Mouse (Mus musculus) liver, embryonic 15.5 days (tissue): Measurements from ENCODE around the gene Rps6kl1. TPM values are rescaled to one million over a fixed set of nuclear protein-coding genes. Genes with fewer than 3 reads are reported as not detected.

Source experiments
- polyA plus RNA-seq: library from polyadenylated mRNA; unstranded; fragments of >200 nt; fragmentation: Nextera tagmentation; extraction: Ambion mirVana; gene quantifications from 2 replicates; pipeline ENCODE4 v1.2.1, GENCODE M21; 2015

The Rps6kl1 gene
- polyA plus RNA-seq, 1 experiment from 2014 or later: 0.56 TPM

Other genes with a start within 250 kb of the Rps6kl1 start
- gene Fcf1, start 180.4 kb downstream of the Rps6kl1 start, polyA plus RNA-seq: 74.8 and 79.8 TPM in 2 replicates
- gene Arel1, start 180.4 kb downstream of the Rps6kl1 start, polyA plus RNA-seq: 14.6 and 14.8 TPM in 2 replicates
- 6.2 and 7.1 TPM in 2 replicates for gene Ylpm1, start 154.9 kb downstream of the Rps6kl1 start, polyA plus RNA-seq
- 2.8 and 3.1 TPM in 2 replicates for gene Prox2, start 40.5 kb downstream of the Rps6kl1 start, polyA plus RNA-seq
- gene Dlst, start 40.4 kb downstream of the Rps6kl1 start, polyA plus RNA-seq: 69.4 and 73.5 TPM in 2 replicates
- gene Pgf, start 26.5 kb upstream of the Rps6kl1 start, polyA plus RNA-seq: 0.52 and 0.56 TPM in 2 replicates
- gene Eif2b2, start 68.2 kb upstream of the Rps6kl1 start, polyA plus RNA-seq: 34.9 and 36.4 TPM in 2 replicates
- 2.1 and 2.4 TPM in 2 replicates for gene Mlh3, start 119.3 kb upstream of the Rps6kl1 start, polyA plus RNA-seq
- gene Acyp1, start 137.2 kb upstream of the Rps6kl1 start, polyA plus RNA-seq: 36.6 and 50.7 TPM in 2 replicates
- 0.08 and 0.12 TPM in 2 replicates for gene Zc2hc1c, start 137.3 kb upstream of the Rps6kl1 start, polyA plus RNA-seq
- 5.7 and 6.1 TPM in 2 replicates for gene Nek9, start 188.1 kb upstream of the Rps6kl1 start, polyA plus RNA-seq
- gene Tmed10, start 223.6 kb upstream of the Rps6kl1 start, polyA plus RNA-seq: 162 and 163 TPM in 2 replicates